Mouse (Mus musculus) cerebellum, adult 2 months (tissue): ENCODE results near the gene Ephx1. TPM values are rescaled to one million over a fixed set of nuclear protein-coding genes. Genes with fewer than 3 reads are reported as not detected.
"Not testable (repeated sequence)": the region's sequence is repeated elsewhere in the genome, so short reads cannot be mapped to it uniquely, and the experiment has no call there.

Experiments used
- DNase-seq, 2 experiments: peaks; one replicate each; pipeline ENCODE4 v3.0.0; 2021
- H3K27ac ChIP-seq: fragments of 200-500 bp; 2 replicates; pipeline ENCODE4 v1.5.1; 2012; ENCODE audit warnings: low read length, control low read depth, inconsistent platforms; ENCODE audit not compliant: insufficient read depth
- H3K27me3 ChIP-seq: fragments of 200-500 bp; 2 replicates; pipeline ENCODE4 v1.6.1; 2012; ENCODE audit warnings: inconsistent platforms, mild to moderate bottlenecking, low read length, moderate library complexity; ENCODE audit not compliant: control insufficient read depth, insufficient read depth
- H3K4me1 ChIP-seq: fragments of 200-500 bp; 2 replicates; pipeline ENCODE4 v1.6.1; 2011; ENCODE audit warnings: low read length; ENCODE audit not compliant: control insufficient read depth, insufficient read depth
- H3K4me3 ChIP-seq: fragments of 200-500 bp; replicated peaks from 2 replicates; pipeline ENCODE3; 2011; ENCODE audit warnings: mild to moderate bottlenecking, low read depth, low read length, control low read depth; ENCODE audit not compliant: insufficient read depth
- CTCF ChIP-seq: fragments of 200-500 bp; IDR thresholded peaks from 2 replicates; pipeline ENCODE4 v1.5.1; 2011; ENCODE audit warnings: low read depth, mild to moderate bottlenecking, control low read depth, low read length, moderate library complexity, borderline replicate concordance; ENCODE audit not compliant: insufficient read depth
- POLR2A ChIP-seq: fragments of 200-500 bp; IDR thresholded peaks from 2 replicates; pipeline ENCODE4 v1.6.1; 2011; ENCODE audit warnings: low read length, control low read depth, borderline replicate concordance; ENCODE audit not compliant: insufficient read depth
- WGBS: fragments of 180-500 bp; shearing (Covaris S2); methylation state at CpG from one replicate; pipeline ENCODE4 v1.1.7; 2018; 5-methylcytosine and 5-hydroxymethylcytosine counted together
- polyA plus RNA-seq: library from polyadenylated mRNA; depleted of rRNA; stranded (reverse); fragments of >200 nt; gene quantifications from 2 replicates; pipeline ENCODE4 v1.2.3, GENCODE M21; 2012

Gene Ephx1
- polyA plus RNA-seq, 1 experiment: 54.8 TPM

DNA sequence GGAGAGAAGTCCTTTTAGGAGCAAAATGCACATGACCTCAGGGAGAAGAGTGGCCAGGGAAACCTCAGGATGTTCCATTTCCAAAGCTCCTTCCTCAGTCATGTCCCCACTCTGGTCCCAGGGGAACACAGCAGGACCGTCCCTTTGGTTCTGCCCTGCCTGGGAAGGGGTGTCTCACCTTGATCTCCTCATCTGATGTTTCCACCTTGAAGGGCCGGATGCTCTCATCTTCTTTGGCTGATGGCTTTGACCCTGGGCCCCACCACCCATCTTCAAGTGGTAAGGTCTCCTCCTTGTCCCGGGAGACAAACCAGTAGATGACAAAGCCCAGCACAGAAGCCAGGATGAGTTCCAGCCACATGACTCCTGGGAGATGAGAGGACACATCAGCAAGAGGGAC lies 19.1 kb downstream of the Ephx1 start:
- no peaks in the 10 kb centered on the region for H3K4me1 ChIP-seq
- H3K4me3 ChIP-seq: no peak overlapping the region
- TF ChIP-seq CTCF (no peak), POLR2A (no peak)
- no peaks in the 10 kb centered on the region for H3K27me3 ChIP-seq
- no peak overlapping the region for H3K27ac ChIP-seq
- DNase-seq: no peak
- 90% methylated on average over 3 of the region's 3 CpGs for WGBS

DNA sequence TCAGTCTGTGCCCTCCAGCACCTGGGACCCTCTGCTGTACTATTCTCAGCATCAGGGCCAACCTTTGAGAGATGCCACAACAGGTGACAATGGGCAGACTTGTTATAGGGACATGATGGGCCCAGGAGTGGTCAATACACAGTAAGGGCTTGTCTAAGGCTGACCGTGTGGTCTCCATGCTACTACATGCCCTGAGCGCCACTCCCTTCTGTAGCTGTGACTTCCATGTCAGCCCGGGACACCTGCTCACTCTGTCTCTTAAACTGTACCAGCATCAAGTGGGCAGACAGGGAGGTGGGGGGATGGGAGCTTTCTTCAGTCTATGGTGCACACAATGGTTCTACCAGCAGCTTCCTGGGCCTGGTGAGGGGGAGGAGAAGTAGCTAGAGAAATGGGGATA lies 19.5 kb downstream of the Ephx1 start:
- H3K4me1 ChIP-seq: no peaks in the 10 kb centered on the region
- no peak overlapping the region for H3K27ac ChIP-seq
- 89% methylated on average over 3 of the region's 3 CpGs for WGBS
- H3K4me3 ChIP-seq: no peak overlapping the region
- no peak for DNase-seq
- H3K27me3 ChIP-seq: no peaks in the 10 kb centered on the region
- no peak for TF ChIP-seq POLR2A
- no peak for TF ChIP-seq CTCF

DNA sequence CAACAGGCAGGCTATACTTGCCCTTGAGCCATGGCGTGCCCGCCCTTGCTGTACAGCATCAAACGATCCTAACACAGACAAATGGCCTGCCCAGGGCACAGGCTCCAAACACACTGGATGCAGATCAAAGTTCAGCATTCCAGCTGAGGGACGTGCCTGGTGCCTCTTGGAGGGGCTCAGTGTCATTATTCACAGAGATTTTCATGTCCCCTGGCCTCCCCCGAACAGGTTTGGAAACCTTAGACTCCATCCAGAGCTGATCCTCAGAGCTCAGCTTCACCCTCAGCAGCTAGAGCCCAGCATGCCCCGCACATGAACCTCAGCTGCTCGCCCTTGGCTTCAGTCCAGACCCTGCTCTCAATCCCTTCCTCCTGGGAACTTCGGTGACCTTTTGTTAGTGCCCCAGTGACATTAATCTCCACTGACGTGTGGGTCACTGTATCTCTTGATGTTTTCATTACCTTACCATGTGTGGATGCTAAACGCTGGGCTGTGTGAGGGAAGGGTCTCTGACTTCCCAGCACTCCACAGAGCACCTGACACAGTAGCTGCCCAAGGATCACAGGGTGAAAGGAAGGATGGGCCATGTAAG lies 20.1 kb downstream of the Ephx1 start:
- 43% methylated on average over 10 of the region's 10 CpGs for WGBS
- DNase-seq: no peak
- TF ChIP-seq POLR2A (no peak), CTCF (no peak)
- Histone ChIP-seq H3K4me1 (no peaks in the 10 kb centered on the region), H3K27me3 (no peaks in the 10 kb centered on the region), H3K4me3 (no peak overlapping the region), H3K27ac (no peak overlapping the region)

DNA sequence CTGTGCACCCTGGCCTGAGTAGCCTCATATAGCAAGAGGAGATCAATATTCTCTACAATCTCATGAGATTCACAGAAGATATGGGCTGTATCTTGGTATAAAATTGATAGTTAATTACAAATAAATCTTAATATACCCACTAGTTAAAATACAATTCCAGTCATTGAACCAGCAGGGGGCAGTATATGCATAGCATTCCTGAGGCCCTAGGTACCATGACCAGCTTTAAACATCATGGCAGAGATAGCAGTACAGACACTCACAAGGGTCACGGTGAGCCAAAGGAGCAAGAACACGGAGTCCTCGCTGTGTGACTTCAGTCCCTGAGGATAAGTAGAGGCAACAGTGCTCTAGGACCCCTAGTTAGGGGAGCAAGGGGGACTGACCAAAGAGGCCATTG lies 28.6 kb downstream of the Ephx1 start:
- WGBS: 39% methylated on average over 3 of the region's 3 CpGs
- Histone ChIP-seq H3K4me1 (no peaks in the 10 kb centered on the region), H3K27me3 (no peaks in the 10 kb centered on the region), H3K27ac (no peak overlapping the region), H3K4me3 (no peak overlapping the region)
- TF ChIP-seq CTCF (peak; percentile 49; the same call in 1 of the 2 replicates), POLR2A (no peak)
- DNase-seq: peak in 1 of 2 experiments; percentile 37

DNA sequence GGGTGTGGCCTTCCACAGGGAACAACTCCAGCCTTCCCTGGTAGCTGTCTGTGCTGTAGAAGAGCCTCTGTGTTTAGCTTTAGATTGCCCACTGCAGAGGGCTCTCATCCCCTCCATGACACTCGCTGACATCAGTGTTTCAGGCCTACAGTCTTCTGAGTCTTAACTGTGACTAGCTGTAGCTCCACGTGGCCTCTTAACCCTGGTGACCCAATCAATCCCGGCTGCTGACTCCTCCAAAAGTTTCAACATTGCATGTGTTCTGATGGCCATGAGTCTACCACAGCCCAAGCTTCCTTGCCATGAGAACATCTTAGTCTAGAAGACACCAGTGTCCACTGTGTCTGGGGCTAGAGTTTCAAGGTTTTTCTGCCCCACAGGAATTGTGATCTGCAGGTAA lies 30.0 kb downstream of the Ephx1 start:
- Histone ChIP-seq H3K4me1 (no peaks in the 10 kb centered on the region), H3K27ac (no peak overlapping the region)
- TF ChIP-seq POLR2A: no peak
- TF ChIP-seq CTCF: no peak

DNA sequence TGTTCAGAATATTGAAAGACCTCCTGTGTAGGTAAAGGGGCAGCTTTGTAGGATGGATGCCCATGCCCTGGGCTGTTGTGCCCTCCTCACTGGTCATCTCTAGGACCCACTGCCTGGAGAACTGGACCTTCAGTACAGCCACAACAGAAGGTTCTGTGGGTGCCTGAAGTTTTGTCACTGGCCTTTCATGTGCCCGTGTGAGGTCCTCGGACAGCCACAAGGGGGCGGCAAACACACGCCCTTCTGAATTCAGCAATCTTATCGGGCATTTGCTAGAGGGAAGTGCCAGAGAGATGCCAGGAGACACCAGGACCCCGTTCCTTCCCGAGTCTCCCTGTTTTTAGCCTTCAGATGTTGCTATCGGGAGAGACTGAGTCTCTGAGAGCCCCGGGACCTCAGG lies 32.9 kb downstream of the Ephx1 start:
- Histone ChIP-seq H3K27me3 (no peaks in the 10 kb centered on the region), H3K4me1 (no peaks in the 10 kb centered on the region)

More for the DNA sequence above, 30.0 kb downstream of the Ephx1 start:
- DNase-seq: no peak
- H3K27me3 ChIP-seq: no peaks in the 10 kb centered on the region
- no peak overlapping the region for H3K4me3 ChIP-seq
- WGBS: 72% methylated on average over 3 of the region's 3 CpGs

DNA sequence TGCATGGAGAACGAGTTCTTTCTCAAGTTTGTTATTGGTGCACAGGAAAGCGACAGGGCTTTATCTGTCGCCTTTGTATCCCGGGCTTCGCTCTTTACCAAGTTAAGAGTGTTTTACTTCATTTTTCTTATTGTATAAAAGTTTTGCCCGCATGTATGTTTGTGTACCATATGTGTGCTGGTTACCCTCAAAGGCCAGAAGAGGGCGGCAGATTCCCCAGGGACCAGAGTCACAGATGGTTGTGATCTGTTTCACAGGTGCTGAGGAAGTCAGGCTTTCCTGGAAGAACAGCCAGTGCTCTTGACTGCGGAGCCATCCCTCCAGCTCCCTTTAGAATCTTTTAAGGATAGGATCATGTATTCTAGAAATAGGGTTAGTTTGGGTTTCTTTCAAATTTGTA lies 34.0 kb downstream of the Ephx1 start:
- WGBS: 84% methylated on average over 8 of the region's 8 CpGs
- H3K27me3 ChIP-seq: no peaks in the 10 kb centered on the region
- H3K27ac ChIP-seq: no peak overlapping the region
- H3K4me3 ChIP-seq: no peak overlapping the region
- H3K4me1 ChIP-seq: no peaks in the 10 kb centered on the region
- DNase-seq: no peak
- no peak for TF ChIP-seq POLR2A
- TF ChIP-seq CTCF: no peak

More for the DNA sequence above, 32.9 kb downstream of the Ephx1 start:
- Histone ChIP-seq H3K27ac (no peak overlapping the region), H3K4me3 (no peak overlapping the region)
- peak; percentile 62 to 76 for DNase-seq
- 2% methylated on average over 9 of the region's 9 CpGs for WGBS
- TF ChIP-seq POLR2A (no peak), CTCF (peak; percentile 94)

DNA sequence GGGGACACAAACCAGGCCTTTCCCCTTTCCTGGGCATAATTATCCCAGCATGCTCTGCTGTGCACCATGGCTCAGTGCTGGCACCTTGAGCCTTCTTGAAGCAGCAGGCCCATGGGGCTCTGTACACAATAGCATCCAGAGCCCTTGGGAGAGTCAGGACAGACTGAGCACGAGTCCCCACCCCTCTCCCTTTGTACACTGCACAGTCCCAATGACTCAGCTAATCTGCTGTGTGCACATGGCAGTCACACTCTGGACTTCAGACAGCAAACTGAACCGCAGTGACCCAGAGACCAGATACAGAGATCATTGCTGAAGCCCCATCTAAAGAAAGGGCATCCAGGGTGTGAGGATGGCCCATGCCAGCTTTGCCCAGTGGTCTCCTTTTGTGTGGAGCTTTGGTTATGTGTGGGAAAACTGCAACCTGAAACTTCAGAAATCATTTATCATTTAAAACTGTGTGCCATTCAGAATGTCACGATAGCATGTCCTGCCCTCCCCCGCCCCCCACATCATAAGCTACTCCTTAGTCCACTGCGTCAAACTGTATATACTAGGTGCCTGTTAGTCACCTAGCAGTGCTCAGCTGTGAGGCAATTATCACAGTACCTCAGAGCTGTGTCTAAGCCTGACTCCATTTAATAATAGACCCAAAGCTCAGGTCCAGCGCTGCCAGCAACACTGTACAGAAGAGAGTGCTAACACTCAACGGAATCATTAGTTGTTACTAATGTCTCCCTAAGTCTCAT lies 39.2 kb downstream of the Ephx1 start:
- H3K27ac ChIP-seq, H3K4me3 ChIP-seq, H3K27me3 ChIP-seq, DNase-seq, H3K4me1 ChIP-seq: not testable (repeated sequence)
- 74% methylated on average over 7 of the region's 7 CpGs for WGBS
